8 mouse cellular contexts compared by ENCODE assay signal in the genomic region with DNA sequence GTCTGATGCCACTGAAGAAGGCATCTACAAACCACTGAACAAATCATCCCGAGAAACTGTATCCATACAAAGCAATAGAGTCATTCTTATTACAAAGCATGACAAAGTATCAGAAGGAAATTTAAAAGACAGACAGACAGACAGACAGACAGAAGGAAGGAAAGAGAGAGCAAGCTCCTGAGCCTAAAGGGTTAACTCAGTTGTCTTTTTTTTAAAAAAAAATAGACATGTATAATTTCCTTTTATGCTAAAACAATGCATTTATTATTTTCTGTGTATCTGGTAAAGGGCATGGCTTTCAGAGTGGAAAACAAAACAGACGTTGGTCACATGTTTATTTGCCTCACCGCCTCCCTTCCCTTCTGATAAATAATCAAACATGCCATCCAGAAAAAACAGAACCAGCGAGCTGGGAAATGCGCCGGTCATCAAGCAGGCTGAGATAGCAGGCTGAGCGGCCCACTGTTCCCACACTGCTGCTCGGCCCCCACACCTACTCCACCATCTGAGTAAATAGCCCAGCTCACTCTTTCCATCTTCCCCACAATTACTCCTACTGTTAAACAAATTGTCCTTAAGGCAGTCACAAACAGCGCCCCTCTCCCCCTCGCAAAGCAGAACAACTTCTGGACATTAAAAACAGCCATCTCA.
DNase-seq lines count a peak whose midpoint lies in the region; ATAC-seq lines count a peak whose summit lies in the region.

No protein-coding gene starts in this region.

- no peaks in the 10 kb centered on the region for H3K9me3 ChIP-seq in kidney, embryonic 14.5 days (ENCODE audit: control insufficient read depth, low read length)
- no peaks in the 10 kb centered on the region for H3K9me3 ChIP-seq in heart, embryonic 15.5 days (replicated peaks)
- no peaks in the 10 kb centered on the region for H3K9me3 ChIP-seq in limb, embryonic 13.5 days
- no peaks in the 10 kb centered on the region for H3K9me3 ChIP-seq in neural tube, embryonic 15.5 days (replicated peaks)
- H3K9me3 ChIP-seq in midbrain, embryonic 14.5 days (ENCODE audit: control insufficient read depth, low read length), result no peaks in the 10 kb centered on the region

- WGBS in kidney, embryonic 14.5 days, result 20% methylated on average over 10 of the region's 10 CpGs
- WGBS in heart, embryonic 15.5 days, result 15% methylated on average over 10 of the region's 10 CpGs
- 24% methylated on average over 10 of the region's 10 CpGs for WGBS in limb, embryonic 13.5 days
- WGBS in neural tube, embryonic 15.5 days, result 25% methylated on average over 10 of the region's 10 CpGs
- WGBS in midbrain, embryonic 14.5 days, result 49% methylated on average over 10 of the region's 10 CpGs

- H3K36me3 ChIP-seq in kidney, embryonic 14.5 days (ENCODE audit: control insufficient read depth, insufficient read depth, low read length), result no peaks in the 10 kb centered on the region
- H3K36me3 ChIP-seq in heart, embryonic 15.5 days, result no peaks in the 10 kb centered on the region
- no peaks in the 10 kb centered on the region for H3K36me3 ChIP-seq in limb, embryonic 13.5 days
- H3K36me3 ChIP-seq in neural tube, embryonic 15.5 days, result no peaks in the 10 kb centered on the region
- H3K36me3 ChIP-seq in midbrain, embryonic 14.5 days (ENCODE audit: control insufficient read depth, insufficient read depth, low read length), result no peaks in the 10 kb centered on the region

- H3K9ac ChIP-seq in kidney, embryonic 14.5 days (ENCODE audit: low read depth, low read length), result no peak overlapping the region; the same call in 1 of the 2 replicates
- H3K9ac ChIP-seq in heart, embryonic 15.5 days, result peak overlapping the region; percentile 41
- no peak overlapping the region for H3K9ac ChIP-seq in limb, embryonic 13.5 days
- H3K9ac ChIP-seq in neural tube, embryonic 15.5 days (replicated peaks), result no peak overlapping the region
- no peak overlapping the region for H3K9ac ChIP-seq in midbrain, embryonic 14.5 days (replicated peaks; ENCODE audit: low read length)

- no peak overlapping the region for H3K27ac ChIP-seq in kidney, embryonic 14.5 days (ENCODE audit: low read depth, low read length)
- peak overlapping the region; percentile 98 for H3K27ac ChIP-seq in heart, embryonic 15.5 days
- no peak overlapping the region for H3K27ac ChIP-seq in limb, embryonic 13.5 days
- peak overlapping the region; percentile 23; the same call in 1 of the 2 replicates for H3K27ac ChIP-seq in neural tube, embryonic 15.5 days (replicated peaks)
- no peak overlapping the region for H3K27ac ChIP-seq in midbrain, embryonic 14.5 days (replicated peaks; ENCODE audit: low read depth, low read length)

- no peak overlapping the region for H3K4me3 ChIP-seq in kidney, embryonic 14.5 days (ENCODE audit: low read length)
- peak overlapping the region; percentile 39 for H3K4me3 ChIP-seq in heart, embryonic 15.5 days
- no peak overlapping the region for H3K4me3 ChIP-seq in limb, embryonic 13.5 days
- no peak overlapping the region for H3K4me3 ChIP-seq in neural tube, embryonic 15.5 days (replicated peaks)
- no peak overlapping the region for H3K4me3 ChIP-seq in midbrain, embryonic 14.5 days (replicated peaks; ENCODE audit: low read depth, low read length)

- intact Hi-C loops in left cerebral cortex, postnatal 4 days (cut with DNase I), result no loop called here

- H3K4me2 ChIP-seq in kidney, embryonic 14.5 days (replicated peaks; ENCODE audit: low read depth, low read length), result peak overlapping the region; percentile 45; the same call in 1 of the 2 replicates
- H3K4me2 ChIP-seq in heart, embryonic 15.5 days, result peak overlapping the region; percentile 74
- H3K4me2 ChIP-seq in limb, embryonic 13.5 days (replicated peaks), result peak overlapping the region; percentile 21; the same call in 1 of the 2 replicates
- H3K4me2 ChIP-seq in neural tube, embryonic 15.5 days, result peak overlapping the region; percentile 23; the same call in 1 of the 2 replicates
- no peak overlapping the region for H3K4me2 ChIP-seq in midbrain, embryonic 14.5 days (ENCODE audit: low read length)

- DNase-seq in kidney, adult 9 months, result no peak
- peak; percentile 31 for DNase-seq in brain, adult 2 months (ENCODE audit: low read depth, low spot score)
- DNase-seq in left cerebral cortex, postnatal 4 days, result no peak
- DNase-seq in midbrain, embryonic 14.5 days, result no peak

- H3K27me3 ChIP-seq in kidney, embryonic 14.5 days (ENCODE audit: control insufficient read depth, insufficient read depth, low read length), result no peaks in the 10 kb centered on the region
- no peaks in the 10 kb centered on the region for H3K27me3 ChIP-seq in heart, embryonic 15.5 days
- H3K27me3 ChIP-seq in limb, embryonic 13.5 days, result no peaks in the 10 kb centered on the region
- H3K27me3 ChIP-seq in neural tube, embryonic 15.5 days (replicated peaks), result peaks cover 4% of the 10 kb centered on the region; the same call in 1 of the 2 replicates
- H3K27me3 ChIP-seq in midbrain, embryonic 14.5 days (ENCODE audit: control insufficient read depth, insufficient read depth, low read length), result no peaks in the 10 kb centered on the region

- peaks cover 49% of the 10 kb centered on the region for H3K4me1 ChIP-seq in kidney, embryonic 14.5 days (ENCODE audit: control insufficient read depth, insufficient read depth, low read length)
- H3K4me1 ChIP-seq in heart, embryonic 15.5 days (replicated peaks), result peaks cover 49% of the 10 kb centered on the region
- H3K4me1 ChIP-seq in limb, embryonic 13.5 days, result peaks cover 43% of the 10 kb centered on the region
- H3K4me1 ChIP-seq in neural tube, embryonic 15.5 days, result peaks cover 25% of the 10 kb centered on the region
- peaks cover 4% of the 10 kb centered on the region; the same call in 1 of the 2 replicates for H3K4me1 ChIP-seq in midbrain, embryonic 14.5 days (ENCODE audit: control insufficient read depth, insufficient read depth, low read length)

- peak; percentile 36; the same call in 1 of the 2 replicates for ATAC-seq in kidney, embryonic 14.5 days (ENCODE audit: low FRiP score, low TSS enrichment)
- peak; percentile 66 for ATAC-seq in heart, embryonic 15.5 days (replicated peaks; ENCODE audit: insufficient number of reproducible peaks, insufficient read depth, low FRiP score, low read depth)
- no peak for ATAC-seq in limb, embryonic 13.5 days (ENCODE audit: low FRiP score, low read depth)
- no peak for ATAC-seq in neural tube, embryonic 15.5 days (ENCODE audit: low FRiP score)
- ATAC-seq in midbrain, embryonic 14.5 days (ENCODE audit: low FRiP score, low TSS enrichment), result no peak

Comparison
In these comparisons a context has a peak if more than half of its experiments do, and no peak if none do; other contexts are left out.
1. ATAC-seq: peak in kidney, embryonic 14.5 days (single experiment) and heart, embryonic 15.5 days (single experiment); none in limb, embryonic 13.5 days (single experiment), neural tube, embryonic 15.5 days (single experiment) and midbrain, embryonic 14.5 days (single experiment).
2. H3K27ac ChIP-seq: peak in heart, embryonic 15.5 days (single experiment) and neural tube, embryonic 15.5 days (single experiment); none in kidney, embryonic 14.5 days (single experiment), limb, embryonic 13.5 days (single experiment) and midbrain, embryonic 14.5 days (single experiment).